Mouse (Mus musculus): Measurements from ENCODE around the gene Il17re. TPM values are rescaled to one million over a fixed set of nuclear protein-coding genes. Genes with fewer than 3 reads are reported as not detected.
A peak's percentile ranks its signal among the peaks of the same experiment; 100 is the strongest.

Il17re gene
- 8.4 and 9.0 TPM in 2 replicates for polyA plus RNA-seq (2014; fragmentation: Nextera tagmentation; extraction: Ambion mirVana)

DNA sequence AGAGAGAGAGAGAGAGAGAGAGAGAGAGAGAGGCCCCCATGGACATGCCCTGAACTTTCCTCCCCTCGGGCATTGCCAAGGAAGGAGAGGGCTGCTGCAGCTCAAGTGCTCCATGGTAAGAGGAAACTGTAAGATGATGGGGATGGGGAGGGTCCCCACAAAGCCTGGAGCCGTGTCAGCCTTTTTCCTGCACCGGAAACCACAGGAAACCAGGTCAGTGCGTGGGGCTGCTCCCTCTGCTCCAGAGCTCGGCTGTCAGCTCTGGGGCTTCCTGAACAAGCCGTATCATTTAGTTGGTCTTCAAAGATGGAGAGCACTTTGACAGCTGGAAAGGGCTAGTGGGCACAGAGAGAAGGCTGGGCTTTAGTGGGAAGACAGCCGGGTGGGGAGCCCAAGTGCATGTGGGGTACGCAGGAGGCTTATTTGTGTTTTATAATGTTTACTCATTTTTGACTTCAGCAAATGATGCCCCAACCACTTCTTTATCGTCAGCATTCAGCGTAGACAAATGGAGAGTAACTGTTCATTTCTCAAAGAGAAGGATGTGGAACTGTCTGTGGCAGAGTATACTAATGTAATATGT lies at the start of gene Il17re:
Il17re (plus strand) TSS at position 533 of the 583 bp plus-strand sequence.
- Histone ChIP-seq H3K27me3 (replicated peaks; ENCODE audit: control insufficient read depth, insufficient read depth, low read length) (no peaks in the 10 kb centered on the region), H3K4me1 (replicated peaks; ENCODE audit: control insufficient read depth, insufficient read depth, low read length) (no peaks in the 10 kb centered on the region), H3K9me3 (ENCODE audit: control insufficient read depth, low read length) (no peaks in the 10 kb centered on the region), H3K36me3 (ENCODE audit: control insufficient read depth, insufficient read depth, low read length) (no peaks in the 10 kb centered on the region), H3K4me3 (ENCODE audit: low read depth, low read length) (no peak within 1 kb of the TSS), H3K4me2 (ENCODE audit: low read length) (no peak within 1 kb of the TSS; the same call in 1 of the 2 replicates), H3K9ac (ENCODE audit: low read length) (no peak within 1 kb of the TSS), H3K27ac (ENCODE audit: low read depth) (no peak within 1 kb of the TSS)
- DNase-seq (ENCODE audit: low spot score) (no peak), ATAC-seq (replicated peaks; ENCODE audit: low FRiP score, low TSS enrichment, low read depth) (no peak)
- 55% methylated on average over 10 of the region's 10 CpGs for WGBS

DNA sequence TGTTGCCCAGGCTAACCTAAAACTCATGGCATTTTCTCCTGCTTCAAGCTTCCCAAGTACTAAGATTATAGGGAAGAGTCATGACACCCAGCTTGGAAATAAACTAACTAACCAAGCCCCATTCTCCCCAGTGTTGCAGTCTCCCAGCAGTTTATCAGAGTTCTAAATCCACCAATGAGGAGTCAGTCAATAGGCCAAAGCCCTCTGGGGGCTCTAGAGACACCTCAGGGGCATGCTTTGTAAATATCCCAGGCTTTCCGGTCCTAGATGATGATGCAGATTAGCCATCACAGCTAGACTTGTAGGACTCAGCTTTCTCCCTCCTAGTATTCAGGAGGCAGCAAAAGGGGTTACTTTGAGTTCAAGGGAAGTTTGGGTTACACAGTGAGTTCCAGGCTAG lies 48.3 kb upstream of the Il17re start:
- 65% methylated on average over 1 of the region's 1 CpGs for WGBS
- DNase-seq (ENCODE audit: low spot score): no peak
- Histone ChIP-seq H3K4me1 (replicated peaks; ENCODE audit: control insufficient read depth, insufficient read depth, low read length) (no peaks in the 10 kb centered on the region), H3K4me3 (ENCODE audit: low read depth, low read length) (no peak overlapping the region), H3K27ac (ENCODE audit: low read depth) (no peak overlapping the region), H3K36me3 (ENCODE audit: control insufficient read depth, insufficient read depth, low read length) (peaks cover 4% of the 10 kb centered on the region), H3K9me3 (ENCODE audit: control insufficient read depth, low read length) (no peaks in the 10 kb centered on the region), H3K4me2 (ENCODE audit: low read length) (no peak overlapping the region), H3K9ac (ENCODE audit: low read length) (no peak overlapping the region), H3K27me3 (replicated peaks; ENCODE audit: control insufficient read depth, insufficient read depth, low read length) (no peaks in the 10 kb centered on the region)
- ATAC-seq (replicated peaks; ENCODE audit: low FRiP score, low TSS enrichment, low read depth): no peak

DNA sequence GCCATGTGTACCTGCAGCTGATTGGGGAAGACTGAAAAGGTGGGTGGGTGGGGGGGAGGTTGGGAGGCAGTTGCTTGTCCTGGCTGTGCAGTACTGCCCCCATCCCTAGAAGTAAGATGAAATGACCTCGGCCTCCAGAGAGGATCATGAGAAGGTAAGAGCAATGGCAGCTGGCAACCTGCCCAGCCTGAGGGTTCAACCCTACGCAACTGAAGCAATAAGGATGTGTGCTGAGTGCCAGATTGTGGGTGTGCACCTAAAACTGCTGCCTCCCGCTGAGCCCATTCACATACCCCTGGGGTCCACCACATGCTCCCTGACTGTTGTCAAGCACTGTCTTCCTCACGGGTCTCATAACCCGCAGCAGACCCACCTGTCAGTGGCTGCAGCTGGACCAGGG lies 41.9 kb upstream of the Il17re start:
- Histone ChIP-seq H3K36me3 (ENCODE audit: control insufficient read depth, insufficient read depth, low read length) (peaks cover 17% of the 10 kb centered on the region), H3K4me1 (replicated peaks; ENCODE audit: control insufficient read depth, insufficient read depth, low read length) (no peaks in the 10 kb centered on the region), H3K9me3 (ENCODE audit: control insufficient read depth, low read length) (no peaks in the 10 kb centered on the region), H3K4me3 (ENCODE audit: low read depth, low read length) (no peak overlapping the region), H3K4me2 (ENCODE audit: low read length) (no peak overlapping the region), H3K27me3 (replicated peaks; ENCODE audit: control insufficient read depth, insufficient read depth, low read length) (no peaks in the 10 kb centered on the region), H3K9ac (ENCODE audit: low read length) (no peak overlapping the region), H3K27ac (ENCODE audit: low read depth) (no peak overlapping the region)
- DNase-seq (ENCODE audit: low spot score) (no peak), ATAC-seq (replicated peaks; ENCODE audit: low FRiP score, low TSS enrichment, low read depth) (no peak)
- WGBS: 90% methylated on average over 5 of the region's 5 CpGs

DNA sequence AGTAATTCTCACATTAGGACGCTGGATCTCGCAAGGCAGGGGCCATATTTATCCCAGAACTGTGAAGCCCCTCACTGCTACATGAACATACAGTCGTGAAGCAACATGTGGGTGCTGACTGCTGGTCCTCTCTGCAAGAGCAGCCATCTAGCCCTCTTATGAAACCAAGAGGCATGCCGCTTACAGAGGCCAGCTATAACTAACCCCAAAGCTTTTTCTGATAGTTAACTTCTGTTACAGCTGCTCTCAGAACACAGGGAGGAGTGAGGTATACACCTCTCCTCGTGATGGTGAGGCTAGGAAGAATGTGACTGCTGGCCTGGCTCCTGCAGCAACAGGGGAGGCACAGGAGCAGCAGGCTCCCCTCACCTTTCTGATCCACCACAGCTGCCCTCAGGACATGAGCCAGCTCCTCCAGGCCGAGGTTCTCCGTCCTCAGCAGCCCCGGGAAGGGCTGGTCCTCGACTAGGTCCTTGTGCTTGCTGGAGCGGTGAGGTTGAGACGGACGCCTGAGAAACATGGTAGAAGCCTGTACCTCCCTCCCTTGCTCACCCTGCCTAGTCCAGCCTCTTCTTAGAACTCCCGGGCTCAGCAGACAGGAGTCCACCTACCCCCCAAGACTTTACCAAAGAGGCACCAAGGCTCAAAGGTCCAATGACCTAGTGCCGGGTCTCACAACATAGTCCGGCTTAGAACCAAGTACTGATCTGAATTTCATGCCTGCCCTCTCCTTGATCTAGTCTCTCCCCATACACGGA lies 39.7 kb upstream of the Il17re start:
- H3K36me3 ChIP-seq (ENCODE audit: control insufficient read depth, insufficient read depth, low read length): peaks cover 17% of the 10 kb centered on the region
- no peaks in the 10 kb centered on the region for H3K4me1 ChIP-seq (replicated peaks; ENCODE audit: control insufficient read depth, insufficient read depth, low read length)
- peak; percentile 54 for ATAC-seq (replicated peaks; ENCODE audit: low FRiP score, low TSS enrichment, low read depth)
- no peak for DNase-seq (ENCODE audit: low spot score)
- peak overlapping the region; percentile 69 for H3K9ac ChIP-seq (ENCODE audit: low read length)
- no peak overlapping the region for H3K27ac ChIP-seq (ENCODE audit: low read depth)
- H3K27me3 ChIP-seq (replicated peaks; ENCODE audit: control insufficient read depth, insufficient read depth, low read length): no peaks in the 10 kb centered on the region
- WGBS: 8% methylated on average over 16 of the region's 16 CpGs
- H3K9me3 ChIP-seq (ENCODE audit: control insufficient read depth, low read length): no peaks in the 10 kb centered on the region
- H3K4me2 ChIP-seq (ENCODE audit: low read length): peak overlapping the region; percentile 91
- peak overlapping the region; percentile 68 for H3K4me3 ChIP-seq (ENCODE audit: low read depth, low read length)

DNA sequence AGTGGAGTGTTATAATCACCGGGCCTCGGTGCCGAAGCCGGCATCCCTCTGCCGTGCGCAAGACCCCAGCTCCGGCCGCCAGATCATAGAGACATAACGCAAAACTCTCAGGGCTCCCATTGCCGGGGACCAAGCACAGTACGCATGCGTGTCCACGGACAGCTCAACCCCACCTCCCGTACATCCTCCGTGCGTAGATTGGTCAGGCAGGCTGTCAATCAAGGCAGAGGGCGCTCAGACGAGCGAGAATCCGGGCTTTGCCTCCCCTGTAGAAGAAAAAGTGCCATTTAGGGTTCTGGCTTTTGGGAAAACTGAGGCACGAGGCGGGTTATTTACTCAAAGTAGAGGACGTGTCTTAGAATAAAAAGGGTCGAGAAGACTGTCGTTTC lies 39.1 kb upstream of the Il17re start, which contains the start of gene Rpusd3:
Rpusd3 (minus strand) TSS at position 142 of the 389 bp plus-strand sequence.
- no peaks in the 10 kb centered on the region for H3K9me3 ChIP-seq (ENCODE audit: control insufficient read depth, low read length)
- H3K36me3 ChIP-seq (ENCODE audit: control insufficient read depth, insufficient read depth, low read length): peaks cover 17% of the 10 kb centered on the region
- peak within 1 kb of the TSS; percentile 68 for H3K4me3 ChIP-seq (ENCODE audit: low read depth, low read length)
- under 1% methylated on average over 25 of the region's 25 CpGs for WGBS
- peak within 1 kb of the TSS; percentile 69 for H3K9ac ChIP-seq (ENCODE audit: low read length)
- H3K4me2 ChIP-seq (ENCODE audit: low read length): peak within 1 kb of the TSS; percentile 91
- DNase-seq (ENCODE audit: low spot score) (peak; percentile 100), ATAC-seq (replicated peaks; ENCODE audit: low FRiP score, low TSS enrichment, low read depth) (peak; percentile 97)
- no peaks in the 10 kb centered on the region for H3K4me1 ChIP-seq (replicated peaks; ENCODE audit: control insufficient read depth, insufficient read depth, low read length)
- H3K27ac ChIP-seq (ENCODE audit: low read depth): no peak within 1 kb of the TSS
- H3K27me3 ChIP-seq (replicated peaks; ENCODE audit: control insufficient read depth, insufficient read depth, low read length): no peaks in the 10 kb centered on the region

DNA sequence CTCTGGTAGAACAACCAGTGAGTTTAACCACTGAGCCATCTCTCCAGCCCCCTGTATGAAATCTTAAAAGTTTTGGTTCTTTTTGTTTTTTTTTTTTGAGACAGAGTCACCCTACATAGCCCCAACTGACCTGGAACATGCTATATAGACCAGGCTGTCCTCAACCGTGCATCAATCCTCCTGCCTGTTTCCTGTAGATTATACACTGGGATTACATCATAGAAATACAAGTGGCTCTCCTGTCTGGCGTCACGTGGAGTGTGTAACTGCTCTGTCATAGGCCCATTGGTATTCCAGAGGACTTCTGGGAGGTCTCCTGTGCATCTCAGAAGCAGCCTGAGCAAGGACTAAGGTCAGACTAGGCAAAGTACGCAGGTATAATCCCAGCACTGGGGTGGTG lies 35.3 kb upstream of the Il17re start:
- Histone ChIP-seq H3K9ac (ENCODE audit: low read length) (no peak overlapping the region), H3K9me3 (ENCODE audit: control insufficient read depth, low read length) (peaks cover 3% of the 10 kb centered on the region; the same call in 1 of the 2 replicates), H3K27ac (ENCODE audit: low read depth) (no peak overlapping the region), H3K4me2 (ENCODE audit: low read length) (no peak overlapping the region), H3K4me3 (ENCODE audit: low read depth, low read length) (no peak overlapping the region), H3K27me3 (replicated peaks; ENCODE audit: control insufficient read depth, insufficient read depth, low read length) (no peaks in the 10 kb centered on the region), H3K4me1 (replicated peaks; ENCODE audit: control insufficient read depth, insufficient read depth, low read length) (no peaks in the 10 kb centered on the region), H3K36me3 (ENCODE audit: control insufficient read depth, insufficient read depth, low read length) (no peaks in the 10 kb centered on the region)
- no peak for DNase-seq (ENCODE audit: low spot score)
- ATAC-seq (replicated peaks; ENCODE audit: low FRiP score, low TSS enrichment, low read depth): no peak
- 73% methylated on average over 4 of the region's 4 CpGs for WGBS

GRCm38 (mm10) chr6:113424187-113424586 lies 34.1 kb upstream of the Il17re start:
- Histone ChIP-seq H3K9me3 (ENCODE audit: control insufficient read depth, low read length) (peaks cover 3% of the 10 kb centered on the region; the same call in 1 of the 2 replicates), H3K9ac (ENCODE audit: low read length) (no peak overlapping the region), H3K27me3 (replicated peaks; ENCODE audit: control insufficient read depth, insufficient read depth, low read length) (no peaks in the 10 kb centered on the region), H3K4me3 (ENCODE audit: low read depth, low read length) (no peak overlapping the region), H3K27ac (ENCODE audit: low read depth) (no peak overlapping the region), H3K4me2 (ENCODE audit: low read length) (no peak overlapping the region), H3K4me1 (replicated peaks; ENCODE audit: control insufficient read depth, insufficient read depth, low read length) (no peaks in the 10 kb centered on the region), H3K36me3 (ENCODE audit: control insufficient read depth, insufficient read depth, low read length) (no peaks in the 10 kb centered on the region)
- ATAC-seq (replicated peaks; ENCODE audit: low FRiP score, low TSS enrichment, low read depth) (no peak), DNase-seq (ENCODE audit: low spot score) (no peak)
- WGBS: 74% methylated on average over 7 of the region's 7 CpGs

DNA sequence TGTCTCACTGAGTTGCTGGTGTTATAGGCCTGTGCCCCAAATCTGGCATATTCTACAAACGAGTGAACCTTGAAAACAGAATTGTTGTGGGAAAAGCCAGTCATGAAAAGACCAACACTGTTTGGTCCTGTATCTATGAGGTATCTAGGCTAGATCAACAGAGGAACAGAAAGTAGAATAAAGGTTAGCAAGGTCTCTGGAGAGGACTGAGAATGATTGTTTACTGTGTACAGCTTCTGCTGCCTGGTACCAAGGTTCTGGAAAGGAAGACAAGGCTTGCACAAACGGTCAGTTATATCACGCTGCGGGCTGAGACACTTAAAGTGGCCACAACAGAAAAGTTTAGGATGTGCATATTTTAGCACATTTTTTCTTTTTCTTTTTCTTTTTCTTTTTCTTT lies 31.6 kb upstream of the Il17re start:
- H3K4me2 ChIP-seq (ENCODE audit: low read length): no peak overlapping the region
- no peak overlapping the region for H3K4me3 ChIP-seq (ENCODE audit: low read depth, low read length)
- H3K27me3 ChIP-seq (replicated peaks; ENCODE audit: control insufficient read depth, insufficient read depth, low read length): no peaks in the 10 kb centered on the region
- no peak for ATAC-seq (replicated peaks; ENCODE audit: low FRiP score, low TSS enrichment, low read depth)
- no peak overlapping the region for H3K9ac ChIP-seq (ENCODE audit: low read length)
- H3K9me3 ChIP-seq (ENCODE audit: control insufficient read depth, low read length): peaks cover 3% of the 10 kb centered on the region; the same call in 1 of the 2 replicates
- no peaks in the 10 kb centered on the region for H3K36me3 ChIP-seq (ENCODE audit: control insufficient read depth, insufficient read depth, low read length)
- DNase-seq (ENCODE audit: low spot score): no peak
- WGBS: 90% methylated on average over 4 of the region's 4 CpGs
- no peak overlapping the region for H3K27ac ChIP-seq (ENCODE audit: low read depth)
- H3K4me1 ChIP-seq (replicated peaks; ENCODE audit: control insufficient read depth, insufficient read depth, low read length): no peaks in the 10 kb centered on the region
